Mouse (Mus musculus) embryo, embryonic 11 days (tissue): ENCODE results near the gene Jaml.
"Not testable (repeated sequence)": the region's sequence is repeated elsewhere in the genome, so short reads cannot be mapped to it uniquely, and the experiment has no call there.

ENCODE experiments used
- DNase-seq: peaks from one replicate; pipeline ENCODE4 v3.0.0-alpha.2; 2015

The Jaml gene

GRCm38 (mm10) chr9:45079011-45079410 is at the start of gene Jaml:
TSS of gene Jaml (plus strand) at chr9:45079183.
- DNase-seq: no peak

- DNase-seq: no peak
Measured at GRCm38 (mm10) chr9:45030341-45030740, 48.6 kb upstream of the Jaml start.

- no peak for DNase-seq
Measured at GRCm38 (mm10) chr9:45032261-45032660, 46.7 kb upstream of the Jaml start.

GRCm38 (mm10) chr9:45034526-45034925 is 44.5 kb upstream of the Jaml start:
- no peak for DNase-seq

GRCm38 (mm10) chr9:45037803-45038202 is 41.2 kb upstream of the Jaml start:
- DNase-seq: not testable (repeated sequence)

GRCm38 (mm10) chr9:45039499-45039898 is 39.5 kb upstream of the Jaml start, which contains the start of gene Mpzl2:
TSS of gene Mpzl2 (plus strand) at chr9:45039799.
- no peak for DNase-seq

GRCm38 (mm10) chr9:45040066-45040845 is 38.7 kb upstream of the Jaml start:
- no peak for DNase-seq

GRCm38 (mm10) chr9:45041131-45041838 is 37.7 kb upstream of the Jaml start:
- peak; percentile 23 for DNase-seq

GRCm38 (mm10) chr9:45042056-45042720 is 36.8 kb upstream of the Jaml start:
- peak; percentile 40 for DNase-seq

- peak; percentile 29 for DNase-seq
Measured at GRCm38 (mm10) chr9:45042947-45043346, 36.0 kb upstream of the Jaml start.

- no peak for DNase-seq
Measured at GRCm38 (mm10) chr9:45046973-45047372, 32.0 kb upstream of the Jaml start.

- peak; percentile 59 for DNase-seq
Measured at GRCm38 (mm10) chr9:45048511-45048910, 30.5 kb upstream of the Jaml start.

GRCm38 (mm10) chr9:45049731-45050130 is 29.3 kb upstream of the Jaml start:
- DNase-seq: no peak

- no peak for DNase-seq
Measured at GRCm38 (mm10) chr9:45050301-45050700, 28.7 kb upstream of the Jaml start.

- DNase-seq: peak; percentile 96
Measured at GRCm38 (mm10) chr9:45055082-45055713, 23.8 kb upstream of the Jaml start, which contains the start of gene Mpzl3. TSS of gene Mpzl3 (plus strand) at chr9:45055186.

- no peak for DNase-seq
Measured at GRCm38 (mm10) chr9:45058304-45058940, 20.6 kb upstream of the Jaml start.

- DNase-seq: no peak
Measured at GRCm38 (mm10) chr9:45060151-45060550, 18.8 kb upstream of the Jaml start.

GRCm38 (mm10) chr9:45062677-45063076 is 16.3 kb upstream of the Jaml start:
- no peak for DNase-seq

- DNase-seq: no peak
Measured at GRCm38 (mm10) chr9:45064421-45064820, 14.6 kb upstream of the Jaml start.

- DNase-seq: no peak
Measured at GRCm38 (mm10) chr9:45066735-45067134, 12.2 kb upstream of the Jaml start.

GRCm38 (mm10) chr9:45071800-45072199 is 7.2 kb upstream of the Jaml start:
- DNase-seq: no peak

GRCm38 (mm10) chr9:45077859-45078258 is 1.1 kb upstream of the Jaml start:
- no peak for DNase-seq

GRCm38 (mm10) chr9:45083132-45083531 is 4.1 kb downstream of the Jaml start:
- DNase-seq: no peak
